Mouse (Mus musculus) kidney, embryonic 15.5 days (tissue): Measurements from ENCODE around the gene Atp9a. TPM values are rescaled to one million over a fixed set of nuclear protein-coding genes. Genes with fewer than 3 reads are reported as not detected.

Source experiments
- ATAC-seq: fragments of 200-750 bp; cut with Nextera tagmentation; replicated peaks from 2 replicates; pipeline ENCODE4 v1.8.0; 2017; ENCODE audit warnings: moderate TSS enrichment; ENCODE audit not compliant: low FRiP score
- H3K27ac ChIP-seq: fragments of 300-500 bp; sonication (generic); 2 replicates; pipeline ENCODE4 v1.5.1; 2015; ENCODE audit warnings: mild to moderate bottlenecking, inconsistent platforms
- H3K27me3 ChIP-seq: fragments of 300-500 bp; sonication (generic); 2 replicates; pipeline ENCODE4 v1.6.1; 2015; ENCODE audit warnings: inconsistent platforms
- H3K36me3 ChIP-seq: fragments of 300-500 bp; sonication (generic); 2 replicates; pipeline ENCODE4 v1.6.1; 2015; ENCODE audit warnings: inconsistent platforms
- H3K4me1 ChIP-seq: fragments of 300-500 bp; sonication (generic); 2 replicates; pipeline ENCODE4 v1.6.1; 2015; ENCODE audit warnings: inconsistent platforms
- H3K4me2 ChIP-seq: fragments of 300-500 bp; sonication (generic); 2 replicates; pipeline ENCODE4 v1.6.1; 2015; ENCODE audit warnings: moderate library complexity, mild to moderate bottlenecking, inconsistent platforms
- H3K4me3 ChIP-seq: fragments of 300-500 bp; sonication (generic); replicated peaks from 2 replicates; pipeline ENCODE4 v1.5.1; 2015; ENCODE audit warnings: mild to moderate bottlenecking, inconsistent platforms
- H3K9ac ChIP-seq: fragments of 300-500 bp; sonication (generic); 2 replicates; pipeline ENCODE4 v1.6.1; 2015; ENCODE audit warnings: mild to moderate bottlenecking, inconsistent platforms
- H3K9me3 ChIP-seq: fragments of 300-500 bp; sonication (generic); replicated peaks from 2 replicates; pipeline ENCODE4 v1.6.1; 2016; ENCODE audit warnings: inconsistent platforms
- WGBS: fragments of 180-500 bp; shearing (Covaris S2); methylation state at CpG from one replicate; pipeline ENCODE4 v1.1.7; 2015; ENCODE audit warnings: mixed read lengths; 5-methylcytosine and 5-hydroxymethylcytosine counted together
- polyA plus RNA-seq: library from polyadenylated mRNA; unstranded; fragments of >200 nt; fragmentation: Nextera tagmentation; extraction: Ambion mirVana; gene quantifications from 2 replicates; pipeline ENCODE4 v1.2.1, GENCODE M21; 2015

The Atp9a gene
- polyA plus RNA-seq, 1 experiment from 2014 or later = 10.7 TPM

DNA sequence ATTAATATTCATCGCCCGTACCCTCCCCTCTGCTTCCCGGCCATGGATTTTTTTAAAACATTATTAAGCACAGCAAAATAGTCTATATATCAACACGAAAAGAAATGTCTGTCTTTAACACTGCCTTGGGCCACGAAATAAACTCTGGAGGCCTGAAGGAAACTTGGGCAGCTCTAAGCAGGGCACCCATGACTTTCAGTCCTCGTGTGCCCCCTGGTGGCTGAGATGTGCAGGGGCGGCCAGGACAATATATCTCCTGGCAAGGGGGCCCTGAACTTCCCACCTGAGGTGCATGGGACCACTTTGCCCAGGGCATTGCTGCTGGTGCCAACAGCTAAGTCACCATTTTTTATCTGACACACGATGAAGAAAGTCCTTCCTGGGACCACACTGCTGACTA, 113.4 kb downstream of the Atp9a start:
- WGBS = 26% methylated on average over 8 of the region's 8 CpGs
- 0 out of 2 replicates have a peak, but pooled peaks have one; percentile 47 for ATAC-seq

GRCm38 (mm10) chr2:168627829-168628770, 114.1 kb downstream of the Atp9a start:
- Histone ChIP-seq H3K9me3 (no peaks in the 10 kb centered on the region), H3K4me3 (no peak overlapping the region), H3K27me3 (peaks cover 12% of the 10 kb centered on the region; the same call in 1 of the 2 replicates), H3K36me3 (no peaks in the 10 kb centered on the region), H3K9ac (no peak overlapping the region), H3K4me2 (no peak overlapping the region), H3K4me1 (peaks cover 15% of the 10 kb centered on the region), H3K27ac (no peak overlapping the region)
- no peak for ATAC-seq
- WGBS = 62% methylated on average over 20 of the region's 20 CpGs

More for the DNA sequence above, 113.4 kb downstream of the Atp9a start:
- H3K27ac ChIP-seq = no peak overlapping the region
- peaks cover 14% of the 10 kb centered on the region; the same call in 1 of the 2 replicates for H3K27me3 ChIP-seq
- no peak overlapping the region for H3K4me2 ChIP-seq
- H3K9me3 ChIP-seq = no peaks in the 10 kb centered on the region
- H3K36me3 ChIP-seq = no peaks in the 10 kb centered on the region
- peaks cover 22% of the 10 kb centered on the region for H3K4me1 ChIP-seq
- no peak overlapping the region for H3K4me3 ChIP-seq
- H3K9ac ChIP-seq = no peak overlapping the region

DNA sequence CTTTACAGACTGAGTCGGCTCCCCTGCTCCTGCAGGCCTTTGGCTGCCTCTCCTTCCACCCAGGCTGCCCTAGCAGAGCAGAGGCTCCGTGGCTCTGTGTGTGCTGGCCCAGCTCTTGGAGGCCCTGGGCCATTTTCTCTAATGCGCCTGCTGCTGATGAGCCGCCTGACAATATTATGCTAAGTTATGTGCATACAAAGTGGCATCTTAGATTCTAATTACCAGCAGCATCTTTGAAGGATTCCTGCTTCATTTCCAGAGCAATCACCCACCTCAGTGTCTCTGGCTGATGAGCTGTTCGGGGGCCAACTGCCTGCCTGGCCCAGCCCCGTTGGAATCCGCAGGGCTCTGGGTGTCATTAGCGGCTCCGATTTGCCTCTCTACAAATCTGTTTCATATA, 115.8 kb downstream of the Atp9a start:
- no peak for ATAC-seq
- H3K27me3 ChIP-seq = peaks cover 7% of the 10 kb centered on the region; the same call in 1 of the 2 replicates
- 82% methylated on average over 9 of the region's 9 CpGs for WGBS

DNA sequence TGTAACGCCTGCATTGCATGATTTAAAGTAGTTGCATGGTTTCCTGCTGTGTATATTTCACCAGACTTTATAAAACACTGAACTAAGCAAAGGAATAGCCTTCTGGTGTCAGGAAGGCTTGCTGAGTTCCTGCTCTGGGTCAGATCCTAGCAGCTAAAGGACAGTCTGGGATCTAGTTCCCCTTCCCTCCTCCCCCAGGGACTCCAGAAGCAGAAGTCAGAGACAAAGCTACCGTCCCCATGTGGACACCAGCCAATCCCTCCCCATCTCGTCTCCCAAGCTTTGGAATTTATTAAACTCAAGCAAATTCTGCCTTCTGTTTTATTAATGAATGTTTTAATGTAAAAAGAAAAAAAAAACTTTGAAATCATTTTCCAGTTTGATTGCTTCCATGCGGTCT, 117.1 kb downstream of the Atp9a start:
- Histone ChIP-seq H3K27me3 (peaks cover 7% of the 10 kb centered on the region; the same call in 1 of the 2 replicates), H3K4me1 (0 out of 2 replicates have a peak, but pooled peaks cover 11% of the 10 kb centered on the region), H3K9me3 (no peaks in the 10 kb centered on the region), H3K27ac (no peak overlapping the region), H3K4me2 (no peak overlapping the region), H3K4me3 (no peak overlapping the region), H3K36me3 (no peaks in the 10 kb centered on the region), H3K9ac (no peak overlapping the region)
- no peak for ATAC-seq
- 73% methylated on average over 4 of the region's 4 CpGs for WGBS

More for the DNA sequence above, 115.8 kb downstream of the Atp9a start:
- Histone ChIP-seq H3K4me3 (no peak overlapping the region), H3K27ac (no peak overlapping the region), H3K4me1 (0 out of 2 replicates have a peak, but pooled peaks cover 11% of the 10 kb centered on the region), H3K36me3 (no peaks in the 10 kb centered on the region), H3K9me3 (no peaks in the 10 kb centered on the region), H3K9ac (no peak overlapping the region), H3K4me2 (no peak overlapping the region)

GRCm38 (mm10) chr2:168621111-168621802, 121.0 kb downstream of the Atp9a start:
- Histone ChIP-seq H3K27me3 (peaks cover 3% of the 10 kb centered on the region; the same call in 1 of the 2 replicates), H3K4me2 (no peak overlapping the region), H3K9me3 (no peaks in the 10 kb centered on the region), H3K36me3 (no peaks in the 10 kb centered on the region), H3K4me1 (peaks cover 16% of the 10 kb centered on the region), H3K27ac (no peak overlapping the region), H3K4me3 (no peak overlapping the region), H3K9ac (no peak overlapping the region)
- 84% methylated on average over 11 of the region's 11 CpGs for WGBS
- ATAC-seq = no peak

GRCm38 (mm10) chr2:168618205-168618717, 123.9 kb downstream of the Atp9a start:
- no peaks in the 10 kb centered on the region for H3K27me3 ChIP-seq
- H3K9ac ChIP-seq = no peak overlapping the region
- peaks cover 28% of the 10 kb centered on the region for H3K4me1 ChIP-seq
- H3K9me3 ChIP-seq = no peaks in the 10 kb centered on the region
- H3K4me2 ChIP-seq = no peak overlapping the region
- peak overlapping the region; percentile 25; the same call in 1 of the 2 replicates for H3K27ac ChIP-seq
- no peak for ATAC-seq
- WGBS = 34% methylated on average over 15 of the region's 15 CpGs
- no peak overlapping the region for H3K4me3 ChIP-seq
- no peaks in the 10 kb centered on the region for H3K36me3 ChIP-seq

DNA sequence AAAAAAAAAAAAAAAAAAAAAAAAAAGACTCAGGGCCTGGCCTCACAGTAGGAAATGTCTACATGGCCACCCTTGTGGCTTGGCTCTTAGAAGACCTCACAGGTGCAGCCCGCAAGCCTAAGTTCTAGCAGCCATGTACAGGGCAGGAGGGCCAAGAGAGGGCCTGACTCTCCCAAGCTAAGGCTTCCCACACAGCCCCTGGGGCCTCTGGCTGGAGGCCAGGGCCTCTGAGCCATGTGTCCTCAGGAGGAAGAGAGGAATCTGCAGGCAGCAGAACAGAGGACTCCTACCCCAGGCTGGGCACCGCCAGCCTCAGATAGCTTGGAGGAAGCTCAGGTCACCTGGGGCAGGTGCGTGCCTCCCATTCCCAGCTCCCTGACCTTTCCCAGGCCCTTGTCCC, 127.0 kb downstream of the Atp9a start:
- ATAC-seq = no peak
- 77% methylated on average over 3 of the region's 3 CpGs for WGBS
- Histone ChIP-seq H3K9ac (no peak overlapping the region), H3K4me3 (no peak overlapping the region), H3K4me2 (no peak overlapping the region), H3K27ac (no peak overlapping the region), H3K9me3 (no peaks in the 10 kb centered on the region), H3K4me1 (peaks cover 37% of the 10 kb centered on the region), H3K27me3 (no peaks in the 10 kb centered on the region), H3K36me3 (no peaks in the 10 kb centered on the region)

- ATAC-seq = 0 out of 2 replicates have a peak, but pooled peaks have one; percentile 38
- Histone ChIP-seq H3K9me3 (no peaks in the 10 kb centered on the region), H3K27ac (peak overlapping the region; percentile 45; the same call in 1 of the 2 replicates), H3K4me2 (peak overlapping the region; percentile 36), H3K27me3 (no peaks in the 10 kb centered on the region), H3K36me3 (no peaks in the 10 kb centered on the region), H3K9ac (no peak overlapping the region), H3K4me1 (peaks cover 37% of the 10 kb centered on the region), H3K4me3 (no peak overlapping the region)
- WGBS = 72% methylated on average over 18 of the region's 18 CpGs
These were observed 127.9 kb downstream of the Atp9a start for GRCm38 (mm10) chr2:168614170-168614872.

DNA sequence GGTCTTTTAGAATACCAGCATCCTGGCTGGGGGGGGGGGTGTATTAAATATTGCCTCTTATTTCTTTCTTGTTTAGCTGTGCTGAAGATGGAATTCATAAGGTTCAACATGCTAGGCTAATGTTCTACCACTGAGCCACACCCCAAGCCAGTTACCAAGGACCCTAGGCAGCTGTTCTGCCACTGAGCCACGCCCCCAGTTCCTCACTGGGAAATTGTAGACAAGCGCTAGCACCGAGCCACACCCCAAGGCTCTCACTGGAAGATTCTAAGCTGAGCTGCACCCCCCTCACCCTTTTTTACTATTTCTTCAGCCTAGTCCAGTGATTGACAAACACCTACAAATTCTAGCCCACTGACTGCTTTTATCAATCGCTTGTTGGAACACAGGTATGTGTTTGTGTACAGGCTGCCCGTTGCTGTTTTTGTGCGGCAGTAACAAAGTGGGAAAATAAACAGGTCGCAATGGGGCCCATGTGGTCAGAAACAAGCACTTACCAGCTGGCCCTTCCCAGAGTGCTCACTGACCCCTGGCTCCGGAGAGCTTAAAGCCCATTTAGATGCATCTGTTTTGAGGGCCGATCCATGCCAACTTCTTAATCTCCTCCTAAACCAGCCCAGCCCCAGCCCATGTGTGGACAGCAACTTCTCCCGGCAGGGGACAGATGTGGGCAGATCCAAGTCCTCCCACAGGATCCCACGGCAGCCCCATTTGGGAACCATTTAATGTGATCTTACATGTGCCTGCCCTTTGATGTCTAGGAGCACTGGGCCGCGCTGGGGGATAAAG, 128.9 kb downstream of the Atp9a start:
- Histone ChIP-seq H3K4me1 (peaks cover 33% of the 10 kb centered on the region), H3K4me3 (no peak overlapping the region), H3K4me2 (peak overlapping the region; percentile 36), H3K9ac (no peak overlapping the region), H3K9me3 (no peaks in the 10 kb centered on the region), H3K27me3 (no peaks in the 10 kb centered on the region), H3K27ac (peak overlapping the region; percentile 45; the same call in 1 of the 2 replicates), H3K36me3 (no peaks in the 10 kb centered on the region)
- ATAC-seq = peak; percentile 14; the same call in 1 of the 2 replicates
- WGBS = 24% methylated on average over 13 of the region's 13 CpGs

GRCm38 (mm10) chr2:168610941-168611340, 131.3 kb downstream of the Atp9a start:
- H3K27ac ChIP-seq = no peak overlapping the region
- no peak overlapping the region for H3K4me3 ChIP-seq
- no peak for ATAC-seq
- H3K36me3 ChIP-seq = no peaks in the 10 kb centered on the region
- peaks cover 33% of the 10 kb centered on the region for H3K4me1 ChIP-seq
- no peaks in the 10 kb centered on the region for H3K27me3 ChIP-seq
- H3K9me3 ChIP-seq = no peaks in the 10 kb centered on the region
- no peak overlapping the region for H3K9ac ChIP-seq
- 74% methylated on average over 3 of the region's 3 CpGs for WGBS
- H3K4me2 ChIP-seq = no peak overlapping the region
